Mouse (Mus musculus) right cerebral cortex, adult 18-20 months (tissue): ENCODE measurements around the gene Cdc42ep3.

Source experiments
- DNase-seq: peaks from one replicate; pipeline ENCODE4 v3.0.0; 2022; ENCODE audit warnings: mixed read lengths

Cdc42ep3 gene

GRCm38 (mm10) chr17:79343334-79343946, 11.5 kb downstream of the Cdc42ep3 start:
- DNase-seq = no peak

GRCm38 (mm10) chr17:79342639-79343333, 12.1 kb downstream of the Cdc42ep3 start:
- no peak for DNase-seq

- no peak for DNase-seq
Measured at GRCm38 (mm10) chr17:79341946-79342470, 12.9 kb downstream of the Cdc42ep3 start.

GRCm38 (mm10) chr17:79337494-79337893, 17.4 kb downstream of the Cdc42ep3 start:
- DNase-seq = no peak

GRCm38 (mm10) chr17:79334701-79335100, 20.2 kb downstream of the Cdc42ep3 start:
- no peak for DNase-seq

GRCm38 (mm10) chr17:79333650-79334049, 21.2 kb downstream of the Cdc42ep3 start:
- no peak for DNase-seq

GRCm38 (mm10) chr17:79332864-79333263, 22.0 kb downstream of the Cdc42ep3 start:
- DNase-seq = no peak

GRCm38 (mm10) chr17:79330397-79330796, 24.5 kb downstream of the Cdc42ep3 start:
- DNase-seq = no peak

- peak; percentile 47 for DNase-seq
Measured at GRCm38 (mm10) chr17:79326868-79327376, 28.0 kb downstream of the Cdc42ep3 start.

GRCm38 (mm10) chr17:79317085-79317751, 37.7 kb downstream of the Cdc42ep3 start:
- no peak for DNase-seq

- no peak for DNase-seq
Measured at GRCm38 (mm10) chr17:79315415-79316094, 39.3 kb downstream of the Cdc42ep3 start.

- DNase-seq = no peak
Measured at GRCm38 (mm10) chr17:79310465-79310864, 44.4 kb downstream of the Cdc42ep3 start.

- DNase-seq = no peak
Measured at GRCm38 (mm10) chr17:79309506-79309905, 45.4 kb downstream of the Cdc42ep3 start.

GRCm38 (mm10) chr17:79305644-79306043, 49.2 kb downstream of the Cdc42ep3 start:
- no peak for DNase-seq

- no peak for DNase-seq
Measured at GRCm38 (mm10) chr17:79303744-79304497, 51.0 kb downstream of the Cdc42ep3 start.

GRCm38 (mm10) chr17:79303238-79303637, 51.7 kb downstream of the Cdc42ep3 start:
- no peak for DNase-seq

GRCm38 (mm10) chr17:79299925-79300324, 55.0 kb downstream of the Cdc42ep3 start:
- DNase-seq = no peak

GRCm38 (mm10) chr17:79298968-79299367, 55.9 kb downstream of the Cdc42ep3 start:
- DNase-seq = no peak

GRCm38 (mm10) chr17:79295926-79296325, 59.0 kb downstream of the Cdc42ep3 start:
- no peak for DNase-seq

- no peak for DNase-seq
Measured at GRCm38 (mm10) chr17:79291672-79292071, 63.2 kb downstream of the Cdc42ep3 start.

- no peak for DNase-seq
Measured at GRCm38 (mm10) chr17:79290697-79291096, 64.2 kb downstream of the Cdc42ep3 start.

GRCm38 (mm10) chr17:79287302-79287701, 67.6 kb downstream of the Cdc42ep3 start:
- no peak for DNase-seq
